ENCODE assay signal across 12 mouse cellular contexts in genomic region chr15:84300591-84300990, GRCm38 (mm10). TPM values are rescaled to one million over a fixed set of nuclear protein-coding genes. Genes with fewer than 3 reads are reported as not detected.
DNase-seq lines count a peak whose midpoint lies in the region; ATAC-seq and TF ChIP-seq lines count a peak whose summit lies in the region.
"Had no signal": no experiment of that assay in that cellular context is flagged by ENCODE, and none has a peak within 500 bp of the region (broad histone marks: within the 10 kb centered on the region; RNA-seq: fewer than 3 reads in every experiment).

No protein-coding gene starts in this region.

- H3K4me2 ChIP-seq in limb, embryonic 13.5 days (replicated peaks) = no peak overlapping the region
- H3K4me2 ChIP-seq in neural tube, embryonic 14.5 days (ENCODE audit: low read depth, low read length) = no peak overlapping the region
- H3K4me2 ChIP-seq: intestine, embryonic 15.5 days had no signal

- no peak overlapping the region for H3K9ac ChIP-seq in limb, embryonic 13.5 days
- no peak overlapping the region for H3K9ac ChIP-seq in neural tube, embryonic 14.5 days (replicated peaks; ENCODE audit: low read depth, low read length)
- H3K9ac ChIP-seq: intestine, embryonic 15.5 days had no signal

- 0 out of 2 replicates have a peak overlapping the region, but pooled peaks have one; percentile 19 for H3K27ac ChIP-seq in left cerebral cortex, adult 2 months
- peak overlapping the region; percentile 90 for H3K27ac ChIP-seq in hindbrain, embryonic 10.5 days
- H3K27ac ChIP-seq in limb, embryonic 13.5 days = peak overlapping the region; percentile 39; the same call in 1 of the 2 replicates
- H3K27ac ChIP-seq in neural tube, embryonic 14.5 days (ENCODE audit: low read depth, low read length) = peak overlapping the region; percentile 74; the same call in 1 of the 2 replicates
- H3K27ac ChIP-seq: intestine, embryonic 15.5 days had no signal

- no peak for DNase-seq in left cerebral cortex, adult 2 months (ENCODE audit: extremely low spot score in 1 of 2, low spot score in 2 of 2)
- no peak for DNase-seq in left cerebral cortex, postnatal 25 days (ENCODE audit: low spot score in 2 of 2)
- DNase-seq in hindbrain, embryonic 10.5 days (ENCODE audit: low spot score) = no peak
- DNase-seq in embryo, embryonic 10 days (ENCODE audit: low spot score) = no peak
- DNase-seq in retina, postnatal 1 day = no peak
- DNase-seq in cerebellum, postnatal 14 days = no peak
- DNase-seq: B cell, adult 2 months; lung, adult 2 months; thymus, adult 18-20 months had no signal

- no peaks in the 10 kb centered on the region for H3K9me3 ChIP-seq in hindbrain, embryonic 10.5 days
- no peaks in the 10 kb centered on the region for H3K9me3 ChIP-seq in limb, embryonic 13.5 days
- H3K9me3 ChIP-seq in neural tube, embryonic 14.5 days (ENCODE audit: control insufficient read depth, low read length) = no peaks in the 10 kb centered on the region
- H3K9me3 ChIP-seq: intestine, embryonic 15.5 days had no signal

- peaks cover 32% of the 10 kb centered on the region for H3K27me3 ChIP-seq in hindbrain, embryonic 10.5 days (ENCODE audit: insufficient read depth, poor library complexity, severe bottlenecking)
- peaks cover 20% of the 10 kb centered on the region for H3K27me3 ChIP-seq in limb, embryonic 13.5 days
- no peaks in the 10 kb centered on the region; the same call in 1 of the 2 replicates for H3K27me3 ChIP-seq in neural tube, embryonic 14.5 days (ENCODE audit: control insufficient read depth, insufficient read depth, low read length)
- H3K27me3 ChIP-seq: intestine, embryonic 15.5 days had no signal

- intact Hi-C loops in left cerebral cortex, adult 2 months (cut with DNase I) = no loop called here
- intact Hi-C loops in left cerebral cortex, postnatal 25 days (cut with DNase I) = no loop called here

- no peak overlapping the region for H3K4me3 ChIP-seq in left cerebral cortex, adult 2 months
- H3K4me3 ChIP-seq in hindbrain, embryonic 10.5 days = no peak overlapping the region
- H3K4me3 ChIP-seq in limb, embryonic 13.5 days = no peak overlapping the region
- H3K4me3 ChIP-seq in neural tube, embryonic 14.5 days (ENCODE audit: low read depth, low read length) = no peak overlapping the region
- H3K4me3 ChIP-seq: intestine, embryonic 15.5 days had no signal

- ATAC-seq in limb, embryonic 13.5 days (ENCODE audit: low FRiP score, low read depth) = no peak
- ATAC-seq in neural tube, embryonic 14.5 days (ENCODE audit: low read depth) = no peak
- ATAC-seq: intestine, embryonic 15.5 days had no signal

- H3K36me3 ChIP-seq in hindbrain, embryonic 10.5 days = peaks cover 4% of the 10 kb centered on the region; the same call in 1 of the 2 replicates
- H3K36me3 ChIP-seq in limb, embryonic 13.5 days = no peaks in the 10 kb centered on the region
- H3K36me3 ChIP-seq in neural tube, embryonic 14.5 days (ENCODE audit: control insufficient read depth, insufficient read depth, low read length) = no peaks in the 10 kb centered on the region
- H3K36me3 ChIP-seq: intestine, embryonic 15.5 days had no signal

- peaks cover 93% of the 10 kb centered on the region for H3K4me1 ChIP-seq in hindbrain, embryonic 10.5 days (replicated peaks)
- peaks cover 67% of the 10 kb centered on the region for H3K4me1 ChIP-seq in limb, embryonic 13.5 days
- H3K4me1 ChIP-seq in neural tube, embryonic 14.5 days (ENCODE audit: control insufficient read depth, insufficient read depth, low read length) = peaks cover 55% of the 10 kb centered on the region

- 50% methylated on average over 2 of the region's 2 CpGs for WGBS in hindbrain, embryonic 10.5 days
- WGBS in limb, embryonic 13.5 days = 58% methylated on average over 2 of the region's 2 CpGs
- WGBS in neural tube, embryonic 14.5 days = 59% methylated on average over 2 of the region's 2 CpGs

- TF ChIP-seq CTCF in left cerebral cortex, adult 2 months (IDR thresholded peaks at IDR 0.05) = no peak

RNA-seq across cellular contexts. Expression of gene Parvg, which starts 23.2 kb away (rescaled TPM):
- 1 to 10 TPM; 6.8 to 7.1 TPM for total RNA-seq in left cerebral cortex, adult 2 months (2021)
- total RNA-seq in left cerebral cortex, postnatal 25 days (2021) = 1 to 10 TPM; 4.6 to 6.3 TPM
- 1.1 TPM in 2 replicates for polyA plus RNA-seq in hindbrain, embryonic 10.5 days (2016; fragmentation: Nextera tagmentation; extraction: Ambion mirVana)
- 1.6 and 2.0 TPM in 2 replicates for polyA plus RNA-seq in limb, embryonic 13.5 days (2015; fragmentation: Nextera tagmentation; extraction: Ambion mirVana)
- polyA plus RNA-seq in neural tube, embryonic 14.5 days (2014; fragmentation: Nextera tagmentation; extraction: Ambion mirVana) = 0.40 and 1.1 TPM in 2 replicates

Comparison
In these comparisons a context has a peak if more than half of its experiments do, and no peak if none do; other contexts are left out.
1. H3K27ac ChIP-seq: peak in every context shown above with its lines; median percentile 90 in hindbrain, embryonic 10.5 days; 74 in neural tube, embryonic 14.5 days; 39 in limb, embryonic 13.5 days; 19 in left cerebral cortex, adult 2 months.